Mouse (Mus musculus): ENCODE measurements around the gene Tmprss6. TPM values are rescaled to one million over a fixed set of nuclear protein-coding genes. Genes with fewer than 3 reads are reported as not detected.
A peak's percentile ranks its signal among the peaks of the same experiment; 100 is the strongest.

The Tmprss6 gene
- polyA plus RNA-seq, 1 experiment from 2014 or later = 0.28 TPM

DNA sequence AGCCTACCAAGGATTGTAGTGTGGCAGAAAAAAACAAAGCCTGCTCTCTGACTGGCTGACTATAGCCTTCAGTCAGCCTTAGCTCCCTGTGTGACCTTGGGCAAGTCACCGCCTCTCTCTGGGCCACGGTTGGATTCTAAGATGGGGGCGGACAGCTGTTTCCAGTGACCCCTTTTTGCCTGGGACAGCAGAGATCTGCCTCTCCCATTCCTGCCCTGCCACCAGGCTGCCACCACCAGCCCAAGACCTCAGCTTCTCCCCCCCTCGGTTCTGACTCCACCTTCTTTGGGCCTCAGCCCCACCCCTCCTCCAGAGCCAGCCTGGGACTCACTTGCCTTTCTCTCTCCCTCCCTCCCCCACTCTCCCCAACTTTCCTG lies 30.4 kb downstream of the Tmprss6 start:
- peaks cover 52% of the 10 kb centered on the region for H3K4me1 ChIP-seq (replicated peaks)
- no peak overlapping the region for H3K9ac ChIP-seq
- H3K36me3 ChIP-seq = peaks cover 40% of the 10 kb centered on the region
- H3K4me3 ChIP-seq = no peak overlapping the region
- H3K27me3 ChIP-seq = no peaks in the 10 kb centered on the region
- no peaks in the 10 kb centered on the region for H3K9me3 ChIP-seq
- ATAC-seq (ENCODE audit: low read depth) = no peak
- peak overlapping the region; percentile 86; the same call in 1 of the 2 replicates for H3K27ac ChIP-seq (replicated peaks)
- no peak overlapping the region for H3K4me2 ChIP-seq
- 45% methylated on average over 4 of the region's 4 CpGs for WGBS

DNA sequence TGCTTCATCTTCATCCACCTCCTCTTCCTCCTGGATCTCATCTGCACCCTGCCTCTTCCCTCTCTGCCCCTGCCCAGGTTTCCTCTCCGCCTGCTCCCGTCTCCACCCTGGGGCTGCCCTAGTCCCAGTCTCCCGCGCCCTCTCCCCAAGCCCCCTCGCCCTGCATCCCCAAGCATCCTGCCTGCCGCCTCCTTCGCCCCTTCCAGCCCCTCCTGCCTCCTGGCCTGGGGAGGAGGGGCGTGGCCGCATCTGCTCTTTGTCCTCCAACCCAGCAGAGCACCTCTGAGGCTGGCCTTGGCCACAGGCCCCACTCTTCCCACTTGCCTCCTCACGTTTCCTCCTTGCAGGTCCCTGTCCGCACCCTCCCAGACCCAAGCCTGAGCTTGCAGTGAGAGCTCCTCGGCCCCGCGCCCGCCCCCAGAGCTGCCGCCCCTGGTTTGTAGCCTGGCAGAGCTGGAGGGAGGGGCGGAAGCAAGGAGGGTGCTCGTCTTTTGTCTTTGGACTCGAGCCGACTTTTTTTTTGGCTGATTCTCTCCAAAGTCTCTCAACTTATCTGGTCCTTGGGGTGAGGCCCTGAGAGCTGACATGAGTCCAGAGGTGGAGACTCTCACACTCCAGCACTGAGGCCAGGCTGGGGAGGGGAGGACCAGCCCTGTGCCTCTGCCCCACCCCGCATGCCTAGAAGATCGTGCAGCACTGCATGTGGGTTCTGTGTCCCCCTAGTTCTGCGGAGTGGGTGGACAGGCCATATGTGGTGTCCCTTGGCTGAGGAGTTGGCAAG lies 31.0 kb downstream of the Tmprss6 start:
- peak; percentile 16 for ATAC-seq (ENCODE audit: low read depth)
- Histone ChIP-seq H3K4me3 (peak overlapping the region; percentile 22; the same call in 1 of the 2 replicates), H3K4me1 (replicated peaks) (peaks cover 52% of the 10 kb centered on the region), H3K9me3 (no peaks in the 10 kb centered on the region), H3K27ac (replicated peaks) (peak overlapping the region; percentile 86), H3K9ac (peak overlapping the region; percentile 64), H3K36me3 (peaks cover 44% of the 10 kb centered on the region), H3K27me3 (no peaks in the 10 kb centered on the region), H3K4me2 (peak overlapping the region; percentile 54)
- WGBS = 15% methylated on average over 23 of the region's 23 CpGs

DNA sequence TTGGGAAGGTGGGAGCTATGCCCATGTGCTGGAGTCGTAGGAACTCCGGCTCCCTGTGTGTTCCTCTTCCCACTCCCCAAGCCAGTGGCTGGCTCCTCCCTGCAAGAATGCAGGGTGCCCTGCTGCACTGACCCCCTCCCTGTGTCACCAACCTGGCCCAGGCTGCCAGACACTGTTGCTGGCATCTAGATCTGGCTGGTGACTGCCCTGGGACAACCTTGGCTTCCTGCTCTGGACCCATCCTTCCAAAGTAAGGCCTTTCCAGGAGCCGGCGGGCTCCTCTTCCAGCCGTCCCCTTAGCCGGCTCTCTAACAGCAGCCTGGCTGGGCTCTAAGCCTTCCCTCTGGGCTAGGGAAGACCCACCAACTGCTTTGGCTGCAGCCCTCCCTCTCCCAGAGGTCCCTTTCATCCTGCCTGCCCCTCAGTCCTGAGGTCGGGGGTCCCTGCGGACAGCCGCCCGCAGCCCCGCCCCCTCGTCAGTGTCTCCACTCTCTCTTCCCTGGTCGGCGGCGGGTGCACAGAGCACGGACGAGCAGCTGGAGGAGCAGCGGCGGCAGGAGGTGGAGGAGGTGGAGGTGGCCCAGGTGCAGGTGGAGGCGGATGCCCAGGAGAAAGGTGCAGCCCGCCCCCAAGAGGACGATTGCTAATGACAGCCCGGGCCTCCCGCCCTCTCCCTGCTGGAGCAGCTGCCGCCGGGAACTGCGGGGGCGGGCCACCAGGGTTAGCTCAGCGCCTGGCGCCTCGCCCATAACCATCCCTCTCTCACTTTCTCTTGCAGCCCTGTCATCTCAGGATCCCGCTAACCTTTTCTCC lies 31.8 kb downstream of the Tmprss6 start:
- peak; percentile 57 for ATAC-seq (ENCODE audit: low read depth)
- WGBS = 11% methylated on average over 31 of the region's 32 CpGs
- H3K4me1 ChIP-seq (replicated peaks) = peaks cover 52% of the 10 kb centered on the region
- H3K9ac ChIP-seq = peak overlapping the region; percentile 64
- no peaks in the 10 kb centered on the region for H3K27me3 ChIP-seq
- H3K4me2 ChIP-seq = peak overlapping the region; percentile 54
- H3K9me3 ChIP-seq = no peaks in the 10 kb centered on the region
- peak overlapping the region; percentile 22 for H3K4me3 ChIP-seq
- H3K36me3 ChIP-seq = peaks cover 52% of the 10 kb centered on the region
- peak overlapping the region; percentile 86 for H3K27ac ChIP-seq (replicated peaks)

DNA sequence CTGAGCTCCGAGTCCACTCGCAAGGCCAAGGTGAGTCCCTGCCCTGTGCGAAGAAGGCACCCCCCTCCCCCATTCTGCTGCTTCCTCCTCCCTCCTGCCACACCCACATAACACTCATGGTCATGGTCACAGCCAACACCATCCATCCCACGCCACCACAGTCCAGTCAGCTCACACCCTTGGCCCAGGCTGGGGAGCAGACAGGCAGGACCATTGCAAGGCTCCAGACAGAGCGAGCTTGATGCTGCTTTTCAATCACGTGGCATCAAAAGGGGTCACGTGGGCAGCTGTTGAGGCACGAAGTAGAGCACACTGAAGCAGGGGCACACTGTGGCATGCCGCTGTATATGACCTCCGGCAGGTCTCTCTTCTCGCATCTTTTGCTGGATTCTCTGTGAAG lies 32.8 kb downstream of the Tmprss6 start:
- Histone ChIP-seq H3K36me3 (peaks cover 62% of the 10 kb centered on the region), H3K9ac (no peak overlapping the region), H3K4me2 (no peak overlapping the region), H3K27ac (replicated peaks) (no peak overlapping the region), H3K27me3 (no peaks in the 10 kb centered on the region), H3K4me1 (replicated peaks) (peaks cover 56% of the 10 kb centered on the region), H3K4me3 (no peak overlapping the region), H3K9me3 (no peaks in the 10 kb centered on the region)
- WGBS = 76% methylated on average over 11 of the region's 11 CpGs
- no peak for ATAC-seq (ENCODE audit: low read depth)

DNA sequence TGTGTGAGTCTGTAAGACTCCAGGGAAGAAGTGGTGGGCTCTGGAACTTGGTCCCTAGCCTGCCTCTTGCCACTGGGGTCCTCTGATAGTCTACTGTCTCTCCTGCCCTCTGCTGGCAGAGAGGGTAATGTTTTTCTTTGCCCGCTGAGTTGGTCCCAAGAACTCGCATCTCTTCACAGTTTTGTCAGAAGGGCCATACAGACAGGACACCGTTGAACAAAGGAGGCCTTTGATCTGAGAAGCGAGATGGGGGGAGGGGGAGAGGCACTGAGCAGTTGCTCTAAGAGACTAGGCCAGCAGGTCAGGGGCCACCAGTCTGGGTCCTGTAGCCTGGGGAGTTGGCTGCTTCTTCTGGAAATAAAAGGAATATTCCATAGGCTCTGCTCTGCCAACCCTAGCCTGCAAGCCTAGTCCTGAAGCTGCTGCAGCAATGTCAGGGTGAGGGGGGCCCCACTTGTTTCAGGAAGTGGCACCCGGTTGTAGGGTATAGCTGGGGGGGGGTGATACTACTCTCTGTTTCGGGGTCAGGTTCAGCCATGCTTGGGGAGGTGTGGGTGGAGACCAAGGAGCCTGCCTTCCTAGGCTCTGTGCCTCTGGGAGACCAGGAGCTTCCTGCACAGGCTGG lies 33.4 kb downstream of the Tmprss6 start:
- Histone ChIP-seq H3K36me3 (peaks cover 64% of the 10 kb centered on the region), H3K27me3 (no peaks in the 10 kb centered on the region), H3K4me2 (no peak overlapping the region), H3K27ac (replicated peaks) (no peak overlapping the region), H3K4me1 (replicated peaks) (peaks cover 57% of the 10 kb centered on the region), H3K9me3 (no peaks in the 10 kb centered on the region), H3K9ac (0 out of 2 replicates have a peak overlapping the region, but pooled peaks have one; percentile 31), H3K4me3 (no peak overlapping the region)
- WGBS = 26% methylated on average over 6 of the region's 6 CpGs
- no peak for ATAC-seq (ENCODE audit: low read depth)

DNA sequence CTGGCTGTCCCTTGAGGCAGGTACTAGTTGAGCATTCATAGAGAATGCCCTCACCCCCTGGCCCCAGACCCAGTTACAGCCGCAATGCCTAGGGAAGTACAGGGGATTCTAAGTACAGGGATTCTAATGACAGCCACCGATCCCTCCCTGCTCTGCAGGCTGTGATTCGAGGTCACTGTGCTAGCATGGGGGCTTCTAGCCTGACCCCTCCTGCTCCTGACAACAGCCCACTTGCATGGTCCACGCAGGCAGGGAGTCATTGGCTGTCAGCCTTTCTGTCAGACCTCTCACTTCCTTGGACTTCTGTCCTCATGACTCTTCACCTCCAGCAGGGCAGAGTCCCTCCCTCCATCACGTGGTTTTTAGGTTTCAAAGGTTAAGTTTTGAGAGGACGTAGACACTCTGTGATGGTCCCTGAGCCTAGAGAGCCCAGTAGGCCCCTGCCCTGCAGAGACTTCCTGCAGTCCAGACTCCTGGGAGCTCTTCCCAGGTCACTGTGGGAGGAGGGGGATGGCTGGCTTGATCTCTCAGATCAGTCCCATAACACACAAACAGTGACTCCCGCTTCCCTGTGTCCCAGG lies 36.8 kb downstream of the Tmprss6 start:
- no peaks in the 10 kb centered on the region for H3K9me3 ChIP-seq
- peaks cover 57% of the 10 kb centered on the region for H3K4me1 ChIP-seq (replicated peaks)
- WGBS = 83% methylated on average over 7 of the region's 7 CpGs

DNA sequence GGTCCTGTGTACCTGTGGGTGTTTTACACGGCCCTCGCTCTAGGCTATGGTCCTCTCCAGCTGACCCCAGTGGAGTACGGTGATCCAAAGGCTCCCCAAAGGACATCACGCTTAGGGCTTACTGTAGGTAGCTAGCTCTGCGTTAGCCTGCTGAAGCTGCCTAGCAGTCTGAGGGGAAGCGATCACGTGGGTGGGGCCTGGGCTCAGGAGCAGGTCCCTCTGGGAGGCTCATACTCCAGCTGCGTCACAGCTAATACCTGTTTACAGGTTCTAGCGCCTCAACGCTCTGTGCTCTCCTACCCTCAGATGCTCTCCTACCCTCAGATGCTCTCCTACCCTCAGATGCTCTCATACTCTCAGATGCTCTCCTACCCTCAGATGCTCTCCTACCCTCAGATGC lies 37.6 kb downstream of the Tmprss6 start:
- Histone ChIP-seq H3K4me1 (replicated peaks) (peaks cover 50% of the 10 kb centered on the region), H3K4me3 (no peak overlapping the region), H3K9me3 (no peaks in the 10 kb centered on the region), H3K4me2 (no peak overlapping the region), H3K27ac (replicated peaks) (0 out of 2 replicates have a peak overlapping the region, but pooled peaks have one; percentile 1), H3K9ac (0 out of 2 replicates have a peak overlapping the region, but pooled peaks have one; percentile 22), H3K27me3 (no peaks in the 10 kb centered on the region), H3K36me3 (peaks cover 50% of the 10 kb centered on the region)
- WGBS = 85% methylated on average over 10 of the region's 10 CpGs
- no peak for ATAC-seq (ENCODE audit: low read depth)

More for the DNA sequence above, 36.8 kb downstream of the Tmprss6 start:
- no peak overlapping the region for H3K4me2 ChIP-seq
- H3K9ac ChIP-seq = no peak overlapping the region
- peaks cover 56% of the 10 kb centered on the region for H3K36me3 ChIP-seq
- no peak for ATAC-seq (ENCODE audit: low read depth)
- 0 out of 2 replicates have a peak overlapping the region, but pooled peaks have one; percentile 1 for H3K27ac ChIP-seq (replicated peaks)
- H3K27me3 ChIP-seq = no peaks in the 10 kb centered on the region
- no peak overlapping the region for H3K4me3 ChIP-seq

DNA sequence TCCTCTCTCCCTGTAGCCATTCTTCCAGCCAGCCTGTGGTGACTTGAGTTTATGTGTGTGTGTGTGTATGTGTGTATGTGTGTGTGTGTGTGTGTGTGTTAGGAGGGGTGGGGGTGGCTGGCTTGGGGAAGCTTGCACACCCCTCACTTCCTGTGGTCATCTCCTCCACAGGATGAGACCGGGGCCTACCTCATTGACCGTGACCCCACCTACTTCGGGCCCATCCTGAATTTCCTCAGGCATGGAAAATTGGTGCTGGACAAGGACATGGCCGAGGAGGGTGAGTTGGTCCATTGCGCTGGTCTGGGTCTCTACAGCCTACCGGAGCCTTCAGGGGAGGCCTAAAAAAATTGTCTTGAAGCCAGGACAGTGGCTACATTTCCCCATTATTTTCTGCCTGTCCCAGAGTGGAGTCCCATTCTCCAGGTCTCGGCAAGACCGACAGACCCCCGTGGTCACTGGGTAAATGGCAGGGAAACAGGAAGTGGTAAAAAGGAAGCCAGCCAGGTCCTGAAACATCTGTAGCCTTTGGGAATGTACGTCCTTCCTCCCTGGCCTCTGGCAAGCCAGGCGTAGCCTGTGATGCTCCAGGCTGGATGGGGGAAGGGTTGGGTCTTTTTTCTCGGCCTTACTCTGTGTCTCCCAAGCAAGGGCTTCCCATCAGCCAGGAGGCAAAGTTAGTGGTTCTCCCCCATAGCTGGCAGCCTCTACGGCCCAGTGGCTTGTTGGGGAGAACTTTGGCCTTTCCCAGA lies 38.4 kb downstream of the Tmprss6 start:
- Histone ChIP-seq H3K9ac (peak overlapping the region; percentile 87), H3K27me3 (no peaks in the 10 kb centered on the region), H3K4me3 (peak overlapping the region; percentile 68), H3K27ac (replicated peaks) (peak overlapping the region; percentile 83), H3K4me1 (replicated peaks) (peaks cover 41% of the 10 kb centered on the region), H3K9me3 (no peaks in the 10 kb centered on the region), H3K4me2 (peak overlapping the region; percentile 89), H3K36me3 (peaks cover 41% of the 10 kb centered on the region)
- no peak for ATAC-seq (ENCODE audit: low read depth)
- WGBS = 82% methylated on average over 13 of the region's 13 CpGs

DNA sequence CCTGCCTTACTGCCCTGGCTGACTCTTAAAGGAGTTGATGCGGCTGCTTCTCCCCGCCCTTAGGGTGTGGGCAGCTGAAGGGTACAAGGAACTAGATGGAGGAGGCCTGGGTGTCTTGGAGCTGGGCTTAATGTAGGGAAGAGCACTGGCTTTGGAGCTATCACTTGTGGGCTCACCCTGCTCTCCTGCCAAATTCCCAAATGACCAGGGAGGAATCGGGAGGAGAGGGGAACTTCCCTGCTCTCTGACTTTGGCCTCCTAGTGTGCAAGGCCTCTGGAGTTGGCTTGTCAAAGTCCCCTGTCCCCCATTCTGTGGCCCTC lies 39.3 kb downstream of the Tmprss6 start:
- peak overlapping the region; percentile 83 for H3K27ac ChIP-seq (replicated peaks)
- 2% methylated on average over 3 of the region's 3 CpGs for WGBS

DNA sequence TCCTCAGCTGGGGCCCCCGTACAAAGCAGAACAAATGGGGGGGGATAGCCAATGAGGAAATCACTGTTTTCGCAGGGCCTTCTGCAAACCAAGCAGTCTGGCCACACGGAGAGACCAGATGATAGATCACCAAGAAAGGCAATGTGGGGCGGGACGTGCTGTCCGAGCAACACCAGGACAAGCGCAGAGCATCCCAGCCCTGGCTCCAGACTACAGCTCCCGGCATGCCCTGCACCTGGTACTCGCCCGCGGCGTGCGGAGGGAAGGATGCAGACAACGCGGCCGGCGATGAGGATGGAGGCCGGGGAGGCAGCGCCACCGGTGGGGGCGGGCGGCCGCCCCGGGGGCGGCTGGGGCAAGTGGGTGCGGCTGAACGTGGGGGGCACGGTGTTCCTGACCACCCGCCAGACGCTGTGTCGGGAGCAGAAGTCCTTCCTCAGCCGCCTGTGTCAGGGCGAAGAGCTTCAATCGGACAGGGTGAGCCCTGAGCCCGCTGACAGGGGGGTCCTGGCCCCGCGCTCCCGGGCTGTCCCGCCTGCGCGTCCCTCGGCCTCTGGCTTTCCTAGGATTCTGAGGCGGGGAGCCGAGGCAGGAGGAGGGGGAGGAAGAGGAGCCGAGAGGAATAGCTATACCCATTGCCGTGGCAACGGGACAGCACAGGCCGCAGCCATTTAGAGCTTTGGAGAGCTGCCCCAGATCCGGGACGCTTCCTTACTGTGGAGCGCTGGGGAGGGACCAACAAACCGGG lies 39.9 kb downstream of the Tmprss6 start, which contains the start of gene Kctd17:
Kctd17 (plus strand) TSS at position 174 of the 748 bp plus-strand sequence.
- Histone ChIP-seq H3K4me1 (replicated peaks) (peaks cover 31% of the 10 kb centered on the region), H3K27me3 (0 out of 2 replicates have a peak, but pooled peaks cover 4% of the 10 kb centered on the region), H3K36me3 (peaks cover 29% of the 10 kb centered on the region), H3K4me3 (peak within 1 kb of the TSS; percentile 68), H3K27ac (replicated peaks) (peak within 1 kb of the TSS; percentile 83), H3K9me3 (no peaks in the 10 kb centered on the region), H3K9ac (peak within 1 kb of the TSS; percentile 87), H3K4me2 (peak within 1 kb of the TSS; percentile 89)
- WGBS = 1% methylated on average over 51 of the region's 52 CpGs
- peak; percentile 89 for ATAC-seq (ENCODE audit: low read depth)

More for the DNA sequence above, 39.3 kb downstream of the Tmprss6 start:
- Histone ChIP-seq H3K4me2 (peak overlapping the region; percentile 89), H3K4me1 (replicated peaks) (peaks cover 33% of the 10 kb centered on the region), H3K4me3 (peak overlapping the region; percentile 68), H3K9ac (peak overlapping the region; percentile 87), H3K27me3 (0 out of 2 replicates have a peak, but pooled peaks cover 4% of the 10 kb centered on the region), H3K36me3 (peaks cover 35% of the 10 kb centered on the region), H3K9me3 (no peaks in the 10 kb centered on the region)
- no peak for ATAC-seq (ENCODE audit: low read depth)

All from neural tube, embryonic 13.5 days (tissue).